Mouse (Mus musculus) gastrocnemius, postnatal 14 days (tissue): Measurements from ENCODE around the gene Gm21976. TPM values are rescaled to one million over a fixed set of nuclear protein-coding genes. Genes with fewer than 3 reads are reported as not detected.

ENCODE experiments used
- DNase-seq: peaks from one replicate; pipeline ENCODE4 v3.0.0; 2021; ENCODE audit warnings: mixed read lengths
- intact Hi-C: fragments of 180-260 bp; cut with DNase I; formaldehyde crosslinking; loops from one replicate; pipeline ENCODE4 v1.15.1; 2025; ENCODE audit warnings: low total_unique reads
- long read RNA-seq, 2 experiments: library from polyadenylated mRNA; stranded (forward); transcript quantifications; one replicate each; pipeline ENCODE4 v2.0.0; 2021
- total RNA-seq, 2 experiments: library from RNA; stranded (reverse); gene quantifications; 2 replicates each; pipeline ENCODE4 v1.2.3; 2021

The Gm21976 gene
- not detected for total RNA-seq
- long read RNA-seq, experiment 1 = 0 reads
- long read RNA-seq, experiment 2 = 0 reads

DNA sequence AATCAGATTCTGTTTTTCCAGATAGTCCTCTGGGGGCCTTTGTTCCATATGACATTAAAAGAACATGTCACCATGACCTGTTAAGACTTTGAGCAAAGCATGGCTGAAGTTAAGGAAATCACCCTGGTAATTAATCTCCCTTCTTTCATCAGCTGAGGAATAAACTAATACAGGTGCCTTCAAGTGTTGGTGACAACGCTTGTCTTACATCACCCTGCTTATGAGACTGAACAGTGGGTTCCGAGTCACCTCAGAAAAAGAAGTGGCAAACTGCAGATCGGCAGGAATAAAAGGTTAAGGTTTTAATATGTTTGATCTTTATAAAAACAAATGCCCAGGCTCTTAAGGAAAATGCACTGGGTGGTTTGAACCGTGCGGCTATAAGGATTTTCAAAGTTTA is at the start of gene Gm21976:
Gene Gm21976, plus strand, starts transcription at position 202 of the 400 bp plus-strand sequence.
- intact Hi-C loops = no loop called here
- DNase-seq = no peak

- no peak for DNase-seq
- intact Hi-C loops = no loop called here
These were observed 49.2 kb upstream of the Gm21976 start for GRCm38 (mm10) chr13:98230511-98230910.

GRCm38 (mm10) chr13:98235451-98235850 is 44.2 kb upstream of the Gm21976 start:
- intact Hi-C loops = loop anchor here (5.0 kb wide), 1 partner anchor 203 kb away; no protein-coding TSS in a partner anchor
- no peak for DNase-seq

DNA sequence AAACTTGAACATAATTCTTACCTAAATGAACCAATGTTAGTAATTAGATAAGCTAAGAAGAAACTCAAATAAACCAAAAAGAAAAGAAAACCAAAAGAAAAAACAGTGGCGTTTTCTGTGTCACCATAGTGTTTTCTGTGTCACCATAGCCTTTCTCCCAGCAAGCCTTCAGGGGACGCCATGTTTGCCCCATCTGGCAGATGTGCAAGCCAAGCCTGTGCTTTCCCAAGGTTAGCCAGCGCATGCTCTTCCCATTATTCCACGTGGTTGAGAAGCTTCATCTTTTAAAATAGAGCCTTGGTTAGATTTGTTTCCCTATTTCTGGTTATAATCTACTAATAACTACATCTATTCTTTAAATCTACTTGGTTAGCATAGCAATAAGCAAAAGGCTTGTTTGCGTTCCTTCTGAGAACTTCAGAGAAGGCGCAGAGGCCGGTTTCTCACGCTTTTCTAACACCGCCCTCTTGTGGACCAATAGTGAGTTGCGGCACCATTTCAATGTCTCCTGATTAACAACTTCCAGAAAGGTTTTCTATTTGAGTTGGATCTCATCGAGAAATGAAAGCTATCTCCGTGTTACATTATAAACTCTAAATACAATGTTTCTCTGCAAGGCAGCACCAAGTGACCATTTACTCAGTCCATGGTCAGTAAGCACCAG is 39.6 kb upstream of the Gm21976 start:
- intact Hi-C loops = loop anchor here (5.0 kb wide), 1 partner anchor 208 kb away; no protein-coding TSS in a partner anchor
- peak; percentile 40 for DNase-seq

GRCm38 (mm10) chr13:98241531-98242282 is 38.0 kb upstream of the Gm21976 start:
- no peak for DNase-seq
- intact Hi-C loops = no loop called here

DNA sequence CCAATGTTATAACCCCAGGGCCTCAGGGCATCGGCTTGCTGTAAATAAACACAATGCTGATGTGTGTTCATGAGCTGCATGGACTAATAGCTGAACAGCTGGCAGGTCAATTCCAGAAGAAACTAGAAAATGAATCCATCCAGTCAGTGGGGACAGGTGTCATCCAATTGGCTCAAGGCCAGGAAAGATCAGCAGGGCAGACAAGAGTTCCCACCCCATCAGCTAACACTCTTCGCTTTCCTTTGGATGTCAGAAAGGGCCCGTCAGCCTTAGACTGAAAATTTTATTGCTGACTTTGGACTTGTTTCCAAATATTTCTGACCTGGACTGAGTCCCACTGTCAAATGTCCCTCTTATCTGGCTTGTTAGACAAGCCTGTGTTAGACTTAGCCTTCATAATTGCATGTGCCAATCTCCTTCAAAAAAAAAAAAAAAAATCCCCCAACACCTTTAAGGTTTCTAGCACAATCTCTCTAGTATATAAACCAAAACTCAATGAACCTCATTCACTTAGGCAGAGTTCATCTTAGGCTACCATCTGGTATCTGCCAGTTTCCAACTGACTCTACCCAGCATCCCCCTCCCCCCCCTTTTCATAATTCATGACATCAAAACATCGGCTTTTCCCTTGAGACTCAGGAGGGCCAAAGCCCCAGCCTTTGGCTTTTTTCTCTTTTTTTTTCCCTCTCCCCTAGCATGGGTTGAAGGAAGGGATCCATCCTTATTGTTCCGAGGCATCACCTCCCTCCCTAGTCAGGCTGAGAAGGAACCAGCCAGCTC is 34.9 kb upstream of the Gm21976 start:
- DNase-seq = peak; percentile 13
- intact Hi-C loops = no loop called here

DNA sequence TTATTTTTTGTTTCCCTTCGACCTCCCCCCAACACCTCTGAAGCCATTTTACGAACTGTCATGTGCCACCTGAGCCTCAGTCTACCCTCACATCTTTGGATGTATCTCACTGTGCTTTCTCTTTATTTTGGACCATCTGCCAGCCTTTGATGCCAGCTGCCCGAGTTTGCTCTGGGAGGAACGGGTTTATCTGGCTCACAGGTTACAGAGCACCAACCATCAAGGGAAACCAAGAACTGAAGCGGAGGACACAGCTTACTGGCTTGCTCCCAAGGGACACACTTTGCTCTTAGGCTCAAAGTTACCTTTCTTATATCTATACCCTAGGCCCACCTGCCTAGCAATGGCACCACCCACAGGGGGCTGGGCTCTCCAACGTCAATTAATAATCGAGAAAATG is 34.3 kb upstream of the Gm21976 start:
- DNase-seq = no peak
- intact Hi-C loops = no loop called here

GRCm38 (mm10) chr13:98249594-98249993 is 30.1 kb upstream of the Gm21976 start:
- intact Hi-C loops = no loop called here
- no peak for DNase-seq

- intact Hi-C loops = no loop called here
- DNase-seq = no peak
These were observed 24.8 kb upstream of the Gm21976 start for GRCm38 (mm10) chr13:98254921-98255320.

- peak; percentile 97 for DNase-seq
- intact Hi-C loops = no loop called here
These were observed 16.8 kb upstream of the Gm21976 start, which contains the start of the genes Utp15 and Ankra2 for GRCm38 (mm10) chr13:98262636-98263457. Utp15 (minus strand) TSS chr13:98263041. Ankra2 (plus strand) TSS chr13:98263074.

DNA sequence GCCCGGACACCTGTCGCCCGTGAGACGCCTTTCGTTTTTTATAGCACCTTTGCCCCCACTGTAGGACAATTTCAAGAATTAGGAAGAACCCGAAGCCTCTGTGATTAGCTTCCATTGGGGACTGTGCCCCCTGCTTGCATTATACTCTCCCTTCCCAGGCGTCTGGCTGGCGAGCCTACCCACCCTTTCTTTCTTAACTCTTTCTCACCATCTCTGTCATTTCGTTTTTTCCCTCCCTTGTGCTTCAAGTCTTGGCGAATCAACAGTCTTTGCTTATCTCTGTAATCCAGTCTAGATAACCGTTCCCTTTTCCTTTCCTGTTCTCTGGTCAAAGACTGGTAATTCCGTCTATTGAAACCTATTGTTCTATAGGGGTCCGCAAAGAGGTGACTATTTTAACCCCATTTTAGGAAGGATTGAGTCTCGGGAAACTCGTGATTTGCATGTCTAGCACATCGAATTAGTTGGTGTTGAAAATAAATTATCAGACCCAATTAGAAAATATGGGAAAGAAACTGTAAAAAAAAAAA is 16.2 kb upstream of the Gm21976 start:
- no peak for DNase-seq
- intact Hi-C loops = no loop called here

DNA sequence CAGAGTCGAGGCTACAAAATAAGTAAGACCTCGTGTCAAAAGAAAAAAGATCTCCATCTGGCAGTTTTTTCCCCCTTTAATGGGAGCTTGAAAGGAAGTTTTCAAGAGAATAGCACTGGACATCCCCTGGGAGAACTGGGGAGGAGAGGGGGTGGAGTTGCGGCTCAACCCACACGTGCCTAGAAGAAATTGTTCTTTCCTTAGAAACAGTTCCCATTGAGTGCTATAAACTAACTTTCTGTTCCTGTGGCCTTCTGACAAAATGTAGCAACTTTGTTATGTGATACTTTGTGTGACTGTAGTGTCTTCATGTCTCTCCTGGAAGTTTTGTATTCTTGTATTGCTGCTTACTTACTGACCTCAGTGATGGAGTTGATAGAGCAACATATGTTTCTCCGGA is 15.6 kb upstream of the Gm21976 start:
- DNase-seq = no peak
- intact Hi-C loops = no loop called here

GRCm38 (mm10) chr13:98274023-98274422 is 5.7 kb upstream of the Gm21976 start:
- intact Hi-C loops = no loop called here
- DNase-seq = no peak

DNA sequence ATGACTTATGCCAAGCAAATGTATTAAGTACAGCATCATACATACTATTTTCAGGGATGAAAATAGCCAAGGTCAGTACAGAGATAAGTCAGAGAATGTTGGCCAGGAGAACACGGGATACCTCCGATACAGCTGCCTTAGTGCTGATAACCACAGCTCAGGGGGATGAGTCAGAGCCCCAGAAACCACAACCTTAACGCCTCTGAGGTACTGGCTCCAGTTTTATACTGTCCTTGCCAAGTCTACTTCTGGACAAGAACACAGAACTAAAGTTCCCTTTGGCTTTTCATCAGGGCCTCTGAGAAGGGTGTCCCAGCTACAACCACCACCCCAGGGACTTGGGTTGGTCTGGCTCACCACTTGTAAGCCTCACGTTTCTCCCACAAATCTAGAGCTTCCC is 4.0 kb upstream of the Gm21976 start:
- intact Hi-C loops = no loop called here
- DNase-seq = no peak

DNA sequence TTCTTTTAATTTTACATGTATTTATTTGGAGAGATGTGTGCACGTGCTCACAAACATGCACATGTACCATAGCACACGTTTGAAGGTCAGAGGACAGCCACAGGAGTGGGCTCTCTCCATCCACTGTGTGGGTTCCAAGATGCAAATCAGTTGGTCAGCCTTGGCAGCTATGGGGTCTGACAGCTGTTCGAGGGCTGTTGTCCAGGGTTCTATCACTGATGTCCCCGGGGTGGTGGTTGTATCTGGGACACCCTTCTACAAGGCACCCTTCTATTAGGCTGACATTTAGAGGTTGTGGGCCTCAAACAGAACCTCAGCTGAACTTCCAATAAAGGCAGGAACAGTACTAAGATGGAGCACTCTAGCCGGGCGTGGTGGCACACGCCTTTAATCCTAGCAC is 3.4 kb upstream of the Gm21976 start:
- intact Hi-C loops = no loop called here
- no peak for DNase-seq

GRCm38 (mm10) chr13:98277501-98277900 is 2.2 kb upstream of the Gm21976 start:
- intact Hi-C loops = no loop called here

GRCm38 (mm10) chr13:98280990-98281650 is 1.4 kb downstream of the Gm21976 start:
- intact Hi-C loops = no loop called here
- DNase-seq = no peak

More at GRCm38 (mm10) chr13:98277501-98277900, 2.2 kb upstream of the Gm21976 start:
- no peak for DNase-seq

GRCm38 (mm10) chr13:98290719-98291118 is 11.0 kb downstream of the Gm21976 start:
- intact Hi-C loops = no loop called here
- DNase-seq = no peak
